Mouse (Mus musculus) forebrain, embryonic 11.5 days (tissue): ENCODE results near the gene Taf10. TPM values are rescaled to one million over a fixed set of nuclear protein-coding genes. Genes with fewer than 3 reads are reported as not detected.

Source experiments
- ATAC-seq: fragments of 200-750 bp; cut with Nextera tagmentation; replicated peaks from 2 replicates; pipeline ENCODE4 v1.8.0; 2017; ENCODE audit warnings: moderate TSS enrichment; ENCODE audit not compliant: low FRiP score
- DNase-seq: peaks from one replicate; pipeline ENCODE4 v3.0.0-alpha.2; 2017; ENCODE audit warnings: low spot score
- H3K27ac ChIP-seq: fragments of 300-500 bp; sonication (generic); 2 replicates; pipeline ENCODE4 v1.5.1; 2014; ENCODE audit warnings: low read depth, low read length
- H3K27me3 ChIP-seq: fragments of 300-500 bp; sonication (generic); 2 replicates; pipeline ENCODE4 v1.6.1; 2014; ENCODE audit warnings: mild to moderate bottlenecking, low read length, mixed read lengths; ENCODE audit not compliant: control insufficient read depth, insufficient read depth
- H3K36me3 ChIP-seq: fragments of 300-500 bp; sonication (generic); 2 replicates; pipeline ENCODE4 v1.6.1; 2014; ENCODE audit warnings: mild to moderate bottlenecking, low read length, moderate library complexity, mixed read lengths; ENCODE audit not compliant: control insufficient read depth, insufficient read depth
- H3K4me1 ChIP-seq: fragments of 300-500 bp; sonication (generic); replicated peaks from 2 replicates; pipeline ENCODE4 v1.6.1; 2014; ENCODE audit warnings: low read length, mixed read lengths; ENCODE audit not compliant: control insufficient read depth, insufficient read depth
- H3K4me2 ChIP-seq: fragments of 300-500 bp; sonication (generic); 2 replicates; pipeline ENCODE4 v1.6.1; 2014; ENCODE audit warnings: low read depth, mild to moderate bottlenecking, low read length, moderate library complexity, mixed read lengths; ENCODE audit not compliant: severe bottlenecking
- H3K4me3 ChIP-seq: fragments of 300-500 bp; sonication (generic); 2 replicates; pipeline ENCODE4 v1.5.1; 2014; ENCODE audit warnings: low read depth, low read length
- H3K9ac ChIP-seq: fragments of 300-500 bp; sonication (generic); 2 replicates; pipeline ENCODE4 v1.6.1; 2014; ENCODE audit warnings: low read length
- H3K9me3 ChIP-seq: fragments of 300-500 bp; sonication (generic); 2 replicates; pipeline ENCODE4 v1.6.1; 2016; ENCODE audit warnings: low read length, mixed read lengths; ENCODE audit not compliant: control insufficient read depth
- WGBS: fragments of 180-500 bp; shearing (Covaris S2); extraction: QIAGEN DNeasy Blood & Tissue Kit; methylation state at CpG from one replicate; pipeline ENCODE4 v1.1.7; 2014; 5-methylcytosine and 5-hydroxymethylcytosine counted together
- polyA plus RNA-seq: library from polyadenylated mRNA; unstranded; fragments of >200 nt; fragmentation: Nextera tagmentation; extraction: Ambion mirVana; gene quantifications from 2 replicates; pipeline ENCODE4 v1.2.1, GENCODE M21; 2014

Gene Taf10
- polyA plus RNA-seq, 1 experiment from 2014 or later = 196 TPM

- Histone ChIP-seq H3K27ac (no peak overlapping the region), H3K27me3 (no peaks in the 10 kb centered on the region), H3K9me3 (no peaks in the 10 kb centered on the region), H3K36me3 (no peaks in the 10 kb centered on the region; the same call in 1 of the 2 replicates), H3K9ac (no peak overlapping the region), H3K4me3 (no peak overlapping the region), H3K4me2 (no peak overlapping the region), H3K4me1 (no peaks in the 10 kb centered on the region; the same call in 1 of the 2 replicates)
- DNase-seq = no peak
- ATAC-seq = peak; percentile 77
- WGBS = 79% methylated on average over 4 of the region's 4 CpGs
These were observed 17.8 kb downstream of the Taf10 start for GRCm38 (mm10) chr7:105726144-105726979.

GRCm38 (mm10) chr7:105721916-105722315 is 22.2 kb downstream of the Taf10 start:
- 73% methylated on average over 2 of the region's 2 CpGs for WGBS
- no peaks in the 10 kb centered on the region for H3K36me3 ChIP-seq
- no peaks in the 10 kb centered on the region for H3K27me3 ChIP-seq
- no peak overlapping the region for H3K9ac ChIP-seq
- no peak for DNase-seq
- no peak overlapping the region for H3K4me3 ChIP-seq
- no peaks in the 10 kb centered on the region for H3K9me3 ChIP-seq
- no peak overlapping the region for H3K27ac ChIP-seq
- H3K4me1 ChIP-seq = no peaks in the 10 kb centered on the region
- ATAC-seq = no peak
- no peak overlapping the region for H3K4me2 ChIP-seq

GRCm38 (mm10) chr7:105715366-105715765 is 28.8 kb downstream of the Taf10 start:
- Histone ChIP-seq H3K4me3 (no peak overlapping the region), H3K27me3 (no peaks in the 10 kb centered on the region), H3K27ac (no peak overlapping the region), H3K4me1 (no peaks in the 10 kb centered on the region), H3K9me3 (no peaks in the 10 kb centered on the region), H3K36me3 (no peaks in the 10 kb centered on the region), H3K4me2 (no peak overlapping the region), H3K9ac (no peak overlapping the region)
- 58% methylated on average over 3 of the region's 3 CpGs for WGBS
- DNase-seq = no peak
- ATAC-seq = no peak

- Histone ChIP-seq H3K9me3 (no peaks in the 10 kb centered on the region), H3K27me3 (no peaks in the 10 kb centered on the region), H3K4me3 (no peak overlapping the region), H3K4me1 (no peaks in the 10 kb centered on the region), H3K27ac (no peak overlapping the region), H3K36me3 (no peaks in the 10 kb centered on the region), H3K9ac (no peak overlapping the region), H3K4me2 (no peak overlapping the region)
- ATAC-seq = no peak
- WGBS = 93% methylated on average over 5 of the region's 5 CpGs
- no peak for DNase-seq
These were observed 35.4 kb downstream of the Taf10 start for GRCm38 (mm10) chr7:105708733-105709132.

GRCm38 (mm10) chr7:105703816-105704215 is 40.3 kb downstream of the Taf10 start:
- H3K9ac ChIP-seq = no peak overlapping the region
- no peaks in the 10 kb centered on the region for H3K36me3 ChIP-seq
- H3K4me3 ChIP-seq = no peak overlapping the region
- H3K4me1 ChIP-seq = no peaks in the 10 kb centered on the region
- no peak overlapping the region for H3K27ac ChIP-seq
- 90% methylated on average over 4 of the region's 4 CpGs for WGBS
- DNase-seq (no peak), ATAC-seq (no peak)
- no peak overlapping the region for H3K4me2 ChIP-seq
- no peaks in the 10 kb centered on the region for H3K27me3 ChIP-seq
- H3K9me3 ChIP-seq = no peaks in the 10 kb centered on the region

- Histone ChIP-seq H3K9ac (no peak overlapping the region), H3K36me3 (no peaks in the 10 kb centered on the region), H3K4me3 (no peak overlapping the region), H3K27ac (no peak overlapping the region), H3K27me3 (no peaks in the 10 kb centered on the region), H3K4me2 (no peak overlapping the region), H3K9me3 (no peaks in the 10 kb centered on the region), H3K4me1 (no peaks in the 10 kb centered on the region)
- DNase-seq (no peak), ATAC-seq (no peak)
- 89% methylated on average over 16 of the region's 16 CpGs for WGBS
These were observed 41.0 kb downstream of the Taf10 start for GRCm38 (mm10) chr7:105703184-105703583.

- WGBS = 73% methylated on average over 1 of the region's 1 CpGs
- Histone ChIP-seq H3K27me3 (no peaks in the 10 kb centered on the region), H3K36me3 (no peaks in the 10 kb centered on the region), H3K4me1 (no peaks in the 10 kb centered on the region), H3K4me2 (no peak overlapping the region), H3K4me3 (no peak overlapping the region), H3K9ac (no peak overlapping the region), H3K9me3 (no peaks in the 10 kb centered on the region), H3K27ac (no peak overlapping the region)
- ATAC-seq (no peak), DNase-seq (no peak)
These were observed 53.3 kb downstream of the Taf10 start for GRCm38 (mm10) chr7:105690875-105691274.
